Mouse (Mus musculus): ENCODE data around the gene Dis3. TPM values are rescaled to one million over a fixed set of nuclear protein-coding genes. Genes with fewer than 3 reads are reported as not detected.

Dis3 gene
- polyA plus RNA-seq, 1 experiment from 2014 or later, result 29.7 TPM

- Histone ChIP-seq H3K27me3 (ENCODE audit: insufficient read depth, poor library complexity, severe bottlenecking) (no peaks in the 10 kb centered on the region), H3K36me3 (peaks cover 70% of the 10 kb centered on the region), H3K4me1 (replicated peaks) (no peaks in the 10 kb centered on the region), H3K27ac (no peak overlapping the region), H3K4me3 (no peak overlapping the region), H3K9me3 (no peaks in the 10 kb centered on the region)
- no peak for DNase-seq (ENCODE audit: low spot score)
- 87% methylated on average over 4 of the region's 4 CpGs for WGBS
Measured at GRCm38 (mm10) chr14:99117576-99117975, 18.0 kb upstream of the Dis3 start.

GRCm38 (mm10) chr14:99108762-99109161, 9.2 kb upstream of the Dis3 start:
- DNase-seq (ENCODE audit: low spot score), result no peak
- no peak overlapping the region for H3K4me3 ChIP-seq
- H3K9me3 ChIP-seq, result no peaks in the 10 kb centered on the region
- H3K36me3 ChIP-seq, result peaks cover 90% of the 10 kb centered on the region
- 90% methylated on average over 6 of the region's 6 CpGs for WGBS
- no peak overlapping the region for H3K27ac ChIP-seq
- H3K27me3 ChIP-seq (ENCODE audit: insufficient read depth, poor library complexity, severe bottlenecking), result no peaks in the 10 kb centered on the region
- no peaks in the 10 kb centered on the region for H3K4me1 ChIP-seq (replicated peaks)

GRCm38 (mm10) chr14:99107631-99108187, 8.1 kb upstream of the Dis3 start:
- H3K27me3 ChIP-seq (ENCODE audit: insufficient read depth, poor library complexity, severe bottlenecking), result no peaks in the 10 kb centered on the region
- DNase-seq (ENCODE audit: low spot score), result no peak
- no peaks in the 10 kb centered on the region for H3K9me3 ChIP-seq
- H3K4me3 ChIP-seq, result no peak overlapping the region
- H3K27ac ChIP-seq, result no peak overlapping the region
- no peaks in the 10 kb centered on the region for H3K4me1 ChIP-seq (replicated peaks)
- WGBS, result 75% methylated on average over 2 of the region's 2 CpGs
- H3K36me3 ChIP-seq, result peaks cover 90% of the 10 kb centered on the region

- Histone ChIP-seq H3K4me1 (replicated peaks) (no peaks in the 10 kb centered on the region), H3K36me3 (peaks cover 90% of the 10 kb centered on the region), H3K27ac (no peak overlapping the region), H3K27me3 (ENCODE audit: insufficient read depth, poor library complexity, severe bottlenecking) (no peaks in the 10 kb centered on the region), H3K4me3 (no peak overlapping the region), H3K9me3 (no peaks in the 10 kb centered on the region)
- no peak for DNase-seq (ENCODE audit: low spot score)
- 93% methylated on average over 2 of the region's 2 CpGs for WGBS
Measured at GRCm38 (mm10) chr14:99106671-99107070, 7.1 kb upstream of the Dis3 start.

- Histone ChIP-seq H3K36me3 (peaks cover 75% of the 10 kb centered on the region), H3K27ac (no peak overlapping the region), H3K9me3 (no peaks in the 10 kb centered on the region), H3K27me3 (ENCODE audit: insufficient read depth, poor library complexity, severe bottlenecking) (no peaks in the 10 kb centered on the region), H3K4me1 (replicated peaks) (peaks cover 7% of the 10 kb centered on the region), H3K4me3 (no peak overlapping the region)
- DNase-seq (ENCODE audit: low spot score), result no peak
- WGBS, result 95% methylated on average over 6 of the region's 6 CpGs
Measured at GRCm38 (mm10) chr14:99104542-99105123, 5.1 kb upstream of the Dis3 start.

- Histone ChIP-seq H3K36me3 (peaks cover 63% of the 10 kb centered on the region), H3K4me3 (no peak overlapping the region), H3K9me3 (no peaks in the 10 kb centered on the region), H3K4me1 (replicated peaks) (peaks cover 15% of the 10 kb centered on the region), H3K27ac (no peak overlapping the region), H3K27me3 (ENCODE audit: insufficient read depth, poor library complexity, severe bottlenecking) (no peaks in the 10 kb centered on the region)
- no peak for DNase-seq (ENCODE audit: low spot score)
- 89% methylated on average over 4 of the region's 4 CpGs for WGBS
Measured at GRCm38 (mm10) chr14:99103050-99103449, 3.5 kb upstream of the Dis3 start.

- no peak for DNase-seq (ENCODE audit: low spot score)
- WGBS, result 7% methylated on average over 20 of the region's 20 CpGs
- H3K36me3 ChIP-seq, result peaks cover 71% of the 10 kb centered on the region
- H3K4me3 ChIP-seq, result peak overlapping the region; percentile 83
- H3K27me3 ChIP-seq (ENCODE audit: insufficient read depth, poor library complexity, severe bottlenecking), result no peaks in the 10 kb centered on the region
- peak overlapping the region; percentile 93 for H3K27ac ChIP-seq
- no peaks in the 10 kb centered on the region for H3K9me3 ChIP-seq
- H3K4me1 ChIP-seq (replicated peaks), result peaks cover 15% of the 10 kb centered on the region
Measured at GRCm38 (mm10) chr14:99099967-99100587, 507 bp upstream of the Dis3 start.

GRCm38 (mm10) chr14:99088947-99089346, 10.6 kb downstream of the Dis3 start:
- H3K9me3 ChIP-seq, result no peaks in the 10 kb centered on the region
- no peaks in the 10 kb centered on the region for H3K4me1 ChIP-seq (replicated peaks)
- WGBS, result 94% methylated on average over 7 of the region's 7 CpGs
- H3K27ac ChIP-seq, result no peak overlapping the region
- no peak for DNase-seq (ENCODE audit: low spot score)
- no peak overlapping the region for H3K4me3 ChIP-seq
- H3K27me3 ChIP-seq (ENCODE audit: insufficient read depth, poor library complexity, severe bottlenecking), result no peaks in the 10 kb centered on the region
- H3K36me3 ChIP-seq, result peaks cover 95% of the 10 kb centered on the region

GRCm38 (mm10) chr14:99071146-99071545, 28.4 kb downstream of the Dis3 start:
- H3K9me3 ChIP-seq, result no peaks in the 10 kb centered on the region
- H3K4me1 ChIP-seq (replicated peaks), result no peaks in the 10 kb centered on the region
- no peak for DNase-seq (ENCODE audit: low spot score)
- H3K27me3 ChIP-seq (ENCODE audit: insufficient read depth, poor library complexity, severe bottlenecking), result no peaks in the 10 kb centered on the region
- no peak overlapping the region for H3K27ac ChIP-seq
- WGBS, result 91% methylated on average over 4 of the region's 4 CpGs
- no peak overlapping the region for H3K4me3 ChIP-seq
- H3K36me3 ChIP-seq, result peaks cover 96% of the 10 kb centered on the region

GRCm38 (mm10) chr14:99063091-99063490, 36.5 kb downstream of the Dis3 start:
- WGBS, result 97% methylated on average over 2 of the region's 2 CpGs

GRCm38 (mm10) chr14:99060616-99061015, 39.0 kb downstream of the Dis3 start:
- Histone ChIP-seq H3K4me1 (replicated peaks) (no peaks in the 10 kb centered on the region), H3K27ac (no peak overlapping the region), H3K36me3 (peaks cover 88% of the 10 kb centered on the region), H3K27me3 (ENCODE audit: insufficient read depth, poor library complexity, severe bottlenecking) (no peaks in the 10 kb centered on the region), H3K9me3 (no peaks in the 10 kb centered on the region), H3K4me3 (no peak overlapping the region)
- 94% methylated on average over 12 of the region's 12 CpGs for WGBS
- no peak for DNase-seq (ENCODE audit: low spot score)

More at GRCm38 (mm10) chr14:99063091-99063490, 36.5 kb downstream of the Dis3 start:
- no peaks in the 10 kb centered on the region for H3K9me3 ChIP-seq
- no peak overlapping the region for H3K4me3 ChIP-seq
- H3K27me3 ChIP-seq (ENCODE audit: insufficient read depth, poor library complexity, severe bottlenecking), result no peaks in the 10 kb centered on the region
- no peak for DNase-seq (ENCODE audit: low spot score)
- peaks cover 88% of the 10 kb centered on the region for H3K36me3 ChIP-seq
- H3K4me1 ChIP-seq (replicated peaks), result no peaks in the 10 kb centered on the region
- H3K27ac ChIP-seq, result no peak overlapping the region

- H3K27me3 ChIP-seq (ENCODE audit: insufficient read depth, poor library complexity, severe bottlenecking), result no peaks in the 10 kb centered on the region
- H3K9me3 ChIP-seq, result no peaks in the 10 kb centered on the region
- H3K4me3 ChIP-seq, result no peak overlapping the region
- no peaks in the 10 kb centered on the region for H3K4me1 ChIP-seq (replicated peaks)
- H3K36me3 ChIP-seq, result peaks cover 87% of the 10 kb centered on the region
- no peak overlapping the region for H3K27ac ChIP-seq
- no peak for DNase-seq (ENCODE audit: low spot score)
- WGBS, result 93% methylated on average over 7 of the region's 7 CpGs
Measured at GRCm38 (mm10) chr14:99058959-99059586, 40.5 kb downstream of the Dis3 start.

GRCm38 (mm10) chr14:99046782-99047181, 52.8 kb downstream of the Dis3 start:
- WGBS, result under 1% methylated on average over 15 of the region's 15 CpGs
- H3K4me3 ChIP-seq, result peak overlapping the region; percentile 92
- H3K27ac ChIP-seq, result peak overlapping the region; percentile 97
- DNase-seq (ENCODE audit: low spot score), result no peak
- H3K9me3 ChIP-seq, result no peaks in the 10 kb centered on the region
- no peaks in the 10 kb centered on the region for H3K27me3 ChIP-seq (ENCODE audit: insufficient read depth, poor library complexity, severe bottlenecking)
- H3K36me3 ChIP-seq, result peaks cover 25% of the 10 kb centered on the region
- peaks cover 33% of the 10 kb centered on the region for H3K4me1 ChIP-seq (replicated peaks)
